Mouse (Mus musculus): Measurements from ENCODE around the gene Scrt2. TPM values are rescaled to one million over a fixed set of nuclear protein-coding genes. Genes with fewer than 3 reads are reported as not detected.

The Scrt2 gene
- not detected in 2 replicates for polyA plus RNA-seq (2014; fragmentation: Nextera tagmentation; extraction: Ambion mirVana)

GRCm38 (mm10) chr2:152080685-152081541 is at the start of gene Scrt2:
TSS of gene Scrt2 (plus strand) at chr2:152081529.
- Histone ChIP-seq H3K9ac (no peak within 1 kb of the TSS), H3K27ac (ENCODE audit: low read depth) (no peak within 1 kb of the TSS), H3K4me2 (peak within 1 kb of the TSS; percentile 59), H3K27me3 (ENCODE audit: insufficient read depth, low read length) (peaks cover 55% of the 10 kb centered on the region), H3K36me3 (ENCODE audit: insufficient read depth) (no peaks in the 10 kb centered on the region), H3K9me3 (ENCODE audit: low read depth, low read length) (no peaks in the 10 kb centered on the region), H3K4me3 (ENCODE audit: low read depth, low read length) (peak within 1 kb of the TSS; percentile 16; the same call in 1 of the 2 replicates), H3K4me1 (ENCODE audit: insufficient read depth) (no peaks in the 10 kb centered on the region)
- ATAC-seq (ENCODE audit: insufficient read depth) (no peak), DNase-seq (peak; percentile 31)
- 1% methylated on average over 23 of the region's 24 CpGs for WGBS
- TF ChIP-seq CTCF (IDR thresholded peaks at IDR 0.05; ENCODE audit: low read depth), result no peak

DNA sequence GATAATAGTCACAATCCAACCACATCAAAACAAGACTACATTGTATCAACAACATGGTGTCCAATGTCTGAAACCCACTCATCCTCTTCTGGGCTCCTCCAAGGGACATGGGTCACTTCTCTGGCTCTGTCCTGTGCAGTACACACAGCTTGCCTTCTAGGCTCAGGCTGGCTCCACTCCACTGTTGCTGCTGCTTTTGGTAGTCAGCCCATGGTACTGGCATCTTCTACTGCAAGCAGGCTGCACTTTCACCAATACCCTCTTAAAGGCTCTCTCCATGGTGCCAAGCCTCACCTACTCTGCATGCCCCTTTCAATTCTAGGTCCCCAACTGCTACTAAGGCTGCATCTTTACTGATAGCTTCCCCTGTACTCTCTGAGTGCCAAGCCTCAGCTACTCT is 41.2 kb upstream of the Scrt2 start:
- ATAC-seq (ENCODE audit: insufficient read depth), result no peak
- Histone ChIP-seq H3K4me1 (ENCODE audit: insufficient read depth) (no peaks in the 10 kb centered on the region), H3K9me3 (ENCODE audit: low read depth, low read length) (no peaks in the 10 kb centered on the region; the same call in 1 of the 2 replicates), H3K4me2 (no peak overlapping the region), H3K36me3 (ENCODE audit: insufficient read depth) (no peaks in the 10 kb centered on the region), H3K9ac (no peak overlapping the region), H3K4me3 (ENCODE audit: low read depth, low read length) (no peak overlapping the region), H3K27ac (ENCODE audit: low read depth) (no peak overlapping the region), H3K27me3 (ENCODE audit: insufficient read depth, low read length) (no peaks in the 10 kb centered on the region; the same call in 1 of the 2 replicates)
- TF ChIP-seq CTCF (IDR thresholded peaks at IDR 0.05; ENCODE audit: low read depth), result no peak
- DNase-seq, result no peak

DNA sequence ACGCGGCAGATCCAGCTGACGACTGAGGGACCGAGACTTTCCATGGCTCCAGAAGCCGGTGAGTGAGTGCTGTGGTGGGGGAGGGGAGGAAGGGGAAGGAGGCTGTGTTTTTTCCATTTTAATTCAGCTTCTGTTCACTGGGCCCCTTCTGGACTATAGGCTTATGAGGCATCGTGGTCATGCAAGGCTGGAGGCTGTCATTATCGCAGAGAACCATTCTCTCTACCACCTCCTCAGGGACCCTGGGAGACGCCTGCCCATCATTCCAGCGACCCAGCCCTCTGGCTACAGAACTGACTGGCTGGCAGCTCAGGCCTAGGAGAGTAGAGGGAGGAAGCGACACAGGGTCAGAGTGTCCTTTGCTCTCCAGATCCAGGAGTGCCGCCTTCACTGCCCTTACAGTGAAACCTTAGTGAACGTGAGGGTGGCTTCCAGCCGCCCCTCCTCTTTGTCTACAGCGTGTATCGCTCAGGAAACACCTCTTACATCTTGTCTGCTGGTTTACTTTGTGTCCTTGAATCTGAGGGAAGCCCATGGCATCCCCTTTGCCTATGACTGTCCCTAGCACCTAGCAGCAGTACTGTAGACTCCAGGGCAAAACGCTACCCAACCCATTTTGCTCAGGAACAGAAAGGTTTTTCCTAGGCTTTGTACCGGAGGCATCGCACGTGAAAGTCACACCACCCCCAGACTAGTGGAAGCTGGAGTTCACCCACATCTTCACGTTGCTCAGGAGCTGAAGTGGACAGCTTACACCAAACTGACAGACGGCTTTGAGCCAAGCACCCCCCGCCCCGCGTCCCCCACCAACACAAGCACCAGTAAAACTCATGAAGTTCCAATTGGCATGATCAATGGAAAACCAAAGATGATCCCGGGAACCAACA is 34.0 kb upstream of the Scrt2 start:
- 2% methylated on average over 25 of the region's 25 CpGs for WGBS
- Histone ChIP-seq H3K9ac (no peak overlapping the region), H3K4me3 (ENCODE audit: low read depth, low read length) (0 out of 2 replicates have a peak overlapping the region, but pooled peaks have one; percentile 49), H3K4me1 (ENCODE audit: insufficient read depth) (no peaks in the 10 kb centered on the region), H3K27me3 (ENCODE audit: insufficient read depth, low read length) (peaks cover 54% of the 10 kb centered on the region), H3K27ac (ENCODE audit: low read depth) (no peak overlapping the region), H3K4me2 (peak overlapping the region; percentile 95), H3K36me3 (ENCODE audit: insufficient read depth) (no peaks in the 10 kb centered on the region), H3K9me3 (ENCODE audit: low read depth, low read length) (no peaks in the 10 kb centered on the region)
- ATAC-seq (ENCODE audit: insufficient read depth) (peak; percentile 33; the same call in 1 of the 2 replicates), DNase-seq (peak; percentile 13)
- TF ChIP-seq CTCF (IDR thresholded peaks at IDR 0.05; ENCODE audit: low read depth), result no peak

DNA sequence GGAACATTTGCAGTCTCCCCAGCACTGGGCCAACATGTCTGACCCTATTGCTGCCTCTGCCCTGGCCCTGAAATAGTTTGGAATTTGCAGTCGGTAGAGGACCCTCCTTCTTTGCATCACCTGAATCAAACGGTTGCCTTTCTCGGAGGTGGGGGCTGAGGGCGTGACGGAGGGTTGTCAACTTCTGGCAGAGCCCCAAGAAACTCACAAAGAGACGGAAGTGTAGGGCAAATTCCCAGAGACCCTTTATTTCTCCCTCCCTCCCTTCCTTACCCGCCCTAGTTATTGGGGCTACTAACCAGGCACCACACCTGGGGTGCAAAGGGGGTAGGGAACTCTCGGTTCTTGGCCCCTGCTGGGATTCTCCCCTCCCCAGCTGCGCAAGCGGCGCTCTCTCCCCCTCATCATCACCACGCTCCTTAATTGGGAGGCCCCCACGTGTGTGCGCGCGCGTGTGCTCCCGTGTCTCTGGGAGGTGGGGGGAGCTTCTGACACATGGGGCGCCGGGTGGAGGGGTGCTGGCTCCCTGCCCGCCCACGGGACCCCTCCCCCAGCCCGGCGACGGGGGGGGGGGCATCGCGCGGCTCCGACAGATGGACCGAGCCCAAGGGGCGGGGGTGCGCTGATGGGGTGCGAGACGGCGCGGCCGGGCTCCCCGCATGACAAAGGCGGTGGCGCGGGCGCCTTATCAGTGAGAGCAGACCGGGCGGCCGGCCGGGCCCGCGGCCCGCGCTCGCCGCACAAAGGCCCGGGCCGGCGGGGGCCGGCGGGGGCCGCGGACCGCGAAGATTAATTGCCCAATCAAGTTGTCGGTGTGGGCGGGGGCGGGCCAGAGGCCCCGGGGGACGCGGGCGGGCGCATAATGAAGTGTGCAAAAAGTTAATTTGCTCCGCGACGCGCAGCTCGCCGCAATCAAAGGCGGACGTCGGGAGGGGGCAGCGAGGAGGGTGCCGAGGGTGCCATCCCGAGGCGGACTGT is 33.0 kb upstream of the Scrt2 start:
- Histone ChIP-seq H3K9me3 (ENCODE audit: low read depth, low read length) (no peaks in the 10 kb centered on the region), H3K9ac (peak overlapping the region; percentile 48), H3K27me3 (ENCODE audit: insufficient read depth, low read length) (peaks cover 54% of the 10 kb centered on the region), H3K27ac (ENCODE audit: low read depth) (no peak overlapping the region), H3K36me3 (ENCODE audit: insufficient read depth) (no peaks in the 10 kb centered on the region), H3K4me2 (peak overlapping the region; percentile 95), H3K4me1 (ENCODE audit: insufficient read depth) (no peaks in the 10 kb centered on the region), H3K4me3 (ENCODE audit: low read depth, low read length) (peak overlapping the region; percentile 49)
- TF ChIP-seq CTCF (IDR thresholded peaks at IDR 0.05; ENCODE audit: low read depth), result no peak
- under 1% methylated on average over 81 of the region's 82 CpGs for WGBS
- DNase-seq (peak; percentile 35), ATAC-seq (ENCODE audit: insufficient read depth) (peak; percentile 42; the same call in 1 of the 2 replicates)

DNA sequence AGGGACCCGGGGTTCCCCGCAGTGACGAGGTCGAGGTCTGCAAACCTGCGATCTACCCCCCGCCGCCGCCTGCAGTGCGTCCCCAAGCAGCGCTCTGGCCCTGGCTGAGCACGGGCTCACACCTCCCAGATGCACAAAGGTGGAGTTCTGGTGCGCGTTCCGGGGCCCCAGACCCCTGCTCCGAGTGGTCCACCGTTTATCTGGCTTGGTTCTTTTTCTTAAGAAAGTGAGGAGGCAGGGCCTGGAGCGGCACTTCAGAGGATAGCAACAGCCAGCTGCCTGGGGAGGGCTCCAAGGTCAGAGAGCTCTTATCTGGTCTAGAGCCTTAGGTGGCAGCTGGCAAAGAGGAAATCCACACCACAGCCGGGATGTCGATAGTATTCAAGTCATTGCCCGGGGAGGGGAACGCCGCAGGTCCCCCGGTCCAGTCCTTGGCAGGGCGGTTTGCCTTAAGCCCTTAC is 32.3 kb upstream of the Scrt2 start:
- TF ChIP-seq CTCF (IDR thresholded peaks at IDR 0.05; ENCODE audit: low read depth), result no peak
- H3K9me3 ChIP-seq (ENCODE audit: low read depth, low read length), result no peaks in the 10 kb centered on the region
- no peaks in the 10 kb centered on the region for H3K36me3 ChIP-seq (ENCODE audit: insufficient read depth)
- ATAC-seq (ENCODE audit: insufficient read depth), result peak; percentile 51; the same call in 1 of the 2 replicates
- peaks cover 54% of the 10 kb centered on the region for H3K27me3 ChIP-seq (ENCODE audit: insufficient read depth, low read length)
- no peaks in the 10 kb centered on the region for H3K4me1 ChIP-seq (ENCODE audit: insufficient read depth)
- H3K9ac ChIP-seq, result peak overlapping the region; percentile 48
- WGBS, result under 1% methylated on average over 24 of the region's 24 CpGs
- H3K4me3 ChIP-seq (ENCODE audit: low read depth, low read length), result peak overlapping the region; percentile 49
- H3K4me2 ChIP-seq, result peak overlapping the region; percentile 95
- no peak overlapping the region for H3K27ac ChIP-seq (ENCODE audit: low read depth)
- peak; percentile 35 for DNase-seq

DNA sequence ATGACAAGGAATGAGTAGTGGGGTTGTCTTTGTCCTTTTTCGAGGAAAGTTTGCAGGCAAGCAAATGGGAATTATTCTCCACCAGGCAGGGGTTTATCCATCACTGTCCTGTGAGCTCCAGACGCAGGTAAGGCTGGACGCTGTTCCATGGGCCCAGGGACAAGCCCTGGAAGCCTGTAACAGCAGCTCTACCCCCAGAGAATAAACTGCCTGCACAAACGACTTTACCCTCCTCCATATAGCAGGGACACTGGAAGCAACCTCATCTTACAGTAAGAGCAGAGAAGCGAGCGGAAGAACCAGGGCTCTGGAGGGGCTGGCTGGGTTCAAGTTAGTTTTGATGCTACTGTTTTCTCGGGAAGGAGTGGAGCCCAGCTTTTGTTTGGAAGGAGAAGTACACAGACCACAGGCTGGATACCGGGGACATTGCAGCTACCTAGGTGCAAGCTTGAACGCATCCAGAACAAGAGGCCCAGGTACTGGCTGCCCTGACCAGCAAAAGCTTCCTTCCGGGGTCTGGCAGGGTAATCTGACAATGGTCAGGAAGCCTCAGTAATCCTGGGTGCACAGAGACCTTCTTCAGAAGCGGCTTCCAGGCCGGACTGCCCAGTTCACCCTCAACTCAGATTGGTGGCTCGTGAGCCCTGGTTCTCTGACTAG is 31.6 kb upstream of the Scrt2 start:
- peaks cover 54% of the 10 kb centered on the region for H3K27me3 ChIP-seq (ENCODE audit: insufficient read depth, low read length)
- peak overlapping the region; percentile 95 for H3K4me2 ChIP-seq
- no peaks in the 10 kb centered on the region for H3K9me3 ChIP-seq (ENCODE audit: low read depth, low read length)
- no peaks in the 10 kb centered on the region for H3K4me1 ChIP-seq (ENCODE audit: insufficient read depth)
- DNase-seq (no peak), ATAC-seq (ENCODE audit: insufficient read depth) (no peak)
- TF ChIP-seq CTCF (IDR thresholded peaks at IDR 0.05; ENCODE audit: low read depth), result no peak
- no peak overlapping the region for H3K4me3 ChIP-seq (ENCODE audit: low read depth, low read length)
- H3K27ac ChIP-seq (ENCODE audit: low read depth), result no peak overlapping the region
- no peak overlapping the region for H3K9ac ChIP-seq
- no peaks in the 10 kb centered on the region for H3K36me3 ChIP-seq (ENCODE audit: insufficient read depth)
- WGBS, result 6% methylated on average over 13 of the region's 13 CpGs
